Mouse (Mus musculus) layer of hippocampus, postnatal 36 days (tissue): ENCODE data around the gene Pax6. TPM values are rescaled to one million over a fixed set of nuclear protein-coding genes. Genes with fewer than 3 reads are reported as not detected.

Source experiments
- DNase-seq, 2 experiments: peaks; one replicate each; pipeline ENCODE4 v3.0.0; 2022
- total RNA-seq, 2 experiments: library from RNA; stranded (reverse); gene quantifications; 2 replicates each; pipeline ENCODE4 v1.2.3; 2021

The Pax6 gene
- total RNA-seq, 2 experiments from 2014 or later = 8.9 to 9.4 TPM

DNA sequence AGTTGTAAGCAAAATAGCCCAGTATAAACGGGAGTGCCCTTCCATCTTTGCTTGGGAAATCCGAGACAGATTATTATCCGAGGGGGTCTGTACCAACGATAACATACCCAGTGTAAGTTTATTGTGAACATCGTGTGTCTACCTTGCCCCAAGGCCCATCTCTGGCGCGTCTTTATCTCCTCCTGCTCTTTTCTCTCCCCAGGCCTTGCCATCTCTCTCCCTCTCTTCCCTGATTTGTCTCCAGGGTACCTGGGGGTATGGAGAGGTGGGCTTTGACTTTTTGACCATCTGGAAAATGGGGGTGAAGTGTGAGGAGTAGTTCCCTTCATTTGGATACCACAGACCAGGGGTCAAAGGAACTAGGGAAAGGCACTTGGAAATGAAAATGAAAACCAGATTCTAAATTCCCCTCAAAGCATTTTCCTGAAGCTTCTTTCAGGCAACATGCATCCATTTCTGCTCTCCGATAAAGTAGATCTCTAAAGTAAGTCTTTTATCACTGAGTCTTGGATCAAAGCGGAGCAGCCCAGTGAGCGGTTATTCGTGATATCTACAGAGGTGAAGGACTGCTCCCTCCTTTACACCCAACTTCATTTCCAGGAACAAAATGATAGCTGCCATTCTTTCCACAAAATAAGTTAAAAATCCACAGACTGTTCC, 16.4 kb downstream of the Pax6 start:
- no peak for DNase-seq

DNA sequence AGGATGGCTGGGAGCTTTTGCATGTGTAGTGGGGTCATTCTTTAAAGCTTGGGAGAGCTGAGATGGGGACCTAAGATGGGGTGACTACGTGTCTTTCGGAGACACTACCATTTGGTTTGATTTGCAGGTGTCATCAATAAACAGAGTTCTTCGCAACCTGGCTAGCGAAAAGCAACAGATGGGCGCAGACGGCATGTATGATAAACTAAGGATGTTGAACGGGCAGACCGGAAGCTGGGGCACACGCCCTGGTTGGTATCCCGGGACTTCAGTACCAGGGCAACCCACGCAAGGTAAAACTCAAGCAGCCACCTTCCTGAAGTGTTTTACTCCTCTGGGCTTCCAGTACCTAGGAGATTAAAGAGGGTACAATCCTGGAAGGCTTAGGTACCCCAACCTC, 17.0 kb downstream of the Pax6 start:
- DNase-seq = no peak

DNA sequence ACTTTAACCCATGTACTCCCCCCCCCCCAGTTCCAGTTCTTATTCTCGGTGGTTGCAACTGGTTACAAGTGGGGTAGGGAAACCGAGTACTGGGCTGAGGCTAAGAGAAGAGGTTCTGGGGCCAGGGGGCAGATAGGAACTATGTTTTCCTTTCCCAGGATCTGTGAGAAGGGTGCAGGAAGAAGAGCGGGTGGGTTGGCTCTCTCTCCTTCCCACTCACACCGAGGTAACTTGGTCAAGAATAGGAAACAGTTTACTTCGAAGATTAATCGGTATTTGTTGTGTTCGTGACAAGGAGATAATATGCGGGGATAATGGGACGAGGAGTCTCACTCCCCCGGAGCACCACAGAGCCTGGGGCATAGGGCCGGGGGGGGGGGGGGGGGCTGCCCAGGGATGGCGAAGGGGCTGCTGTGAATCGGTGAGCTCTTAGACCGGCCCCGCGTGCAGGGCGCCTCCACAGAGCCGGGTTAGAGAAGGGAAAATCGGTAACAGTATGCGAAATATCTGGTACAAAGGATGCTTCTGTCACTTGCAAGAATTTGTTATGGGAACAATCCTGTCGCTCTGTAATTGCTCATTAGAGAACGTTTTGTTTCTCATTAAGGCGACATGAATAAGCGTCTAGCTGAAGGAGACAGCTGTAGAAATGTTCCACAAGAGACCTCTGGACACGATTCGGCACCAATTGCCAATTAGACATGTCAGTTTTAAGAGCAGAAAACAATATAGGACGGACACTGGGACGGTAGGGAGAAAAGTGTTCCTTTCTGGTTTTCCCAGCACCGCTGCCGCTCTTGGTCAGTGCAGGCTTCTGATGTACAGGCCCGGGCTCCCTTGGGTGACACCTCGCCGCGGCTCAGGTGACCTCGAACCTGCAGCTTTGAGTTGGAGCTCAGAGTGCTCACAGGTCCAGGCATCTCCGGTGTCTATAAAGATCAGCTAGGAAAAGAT, 17.9 kb downstream of the Pax6 start:
- no peak for DNase-seq

DNA sequence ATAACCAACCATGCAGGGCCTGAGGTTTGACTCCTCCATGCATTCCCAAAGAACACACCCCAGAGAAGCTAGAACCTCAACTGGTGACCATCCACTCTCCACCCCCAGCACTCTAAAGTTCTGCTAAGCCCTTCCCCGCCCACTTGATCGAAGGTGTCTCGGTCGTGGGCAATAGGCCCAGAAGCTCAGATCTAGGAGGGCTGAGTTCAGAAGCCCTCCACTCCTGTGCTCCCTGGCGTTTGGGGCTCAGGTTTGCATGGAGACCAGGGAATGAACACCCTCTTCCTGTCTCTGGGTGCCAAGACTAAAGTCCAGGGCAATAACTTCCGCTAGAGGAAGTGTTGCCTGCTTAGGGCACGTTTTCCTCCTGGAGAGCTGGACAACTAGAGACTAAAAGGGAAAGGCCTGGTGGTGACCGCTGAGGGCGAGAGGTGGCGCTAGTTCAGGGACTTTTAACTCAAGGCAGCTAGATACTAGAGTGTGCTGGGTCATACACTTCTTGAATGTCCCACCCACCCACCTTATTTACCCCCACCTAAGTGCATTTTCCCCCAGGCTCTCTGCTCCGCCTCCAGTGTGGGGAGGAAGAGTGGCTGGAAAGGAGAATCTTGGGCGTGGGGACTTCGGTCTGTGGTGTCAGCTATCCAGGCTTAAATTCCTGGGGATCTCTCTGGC, 18.8 kb downstream of the Pax6 start:
- no peak for DNase-seq

DNA sequence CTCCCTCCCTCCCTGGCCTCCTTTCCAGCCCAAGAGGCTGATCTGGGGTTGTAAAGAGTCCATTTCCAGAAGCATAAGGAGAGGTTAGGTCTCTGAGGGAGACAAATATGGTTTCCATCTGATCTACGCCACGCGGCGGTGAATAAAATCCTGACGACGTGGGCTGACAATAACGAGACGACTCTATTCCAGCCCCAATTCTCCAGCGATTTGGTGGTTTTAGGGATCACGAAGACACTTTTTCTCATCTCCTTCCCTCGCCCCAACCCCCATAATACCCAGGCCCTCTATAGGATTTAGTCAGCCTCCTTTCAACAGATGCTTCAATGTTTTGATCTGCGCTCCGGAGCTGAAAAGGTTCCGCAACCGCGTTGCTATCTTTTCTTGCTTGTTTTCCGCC, 19.3 kb downstream of the Pax6 start:
- no peak for DNase-seq

DNA sequence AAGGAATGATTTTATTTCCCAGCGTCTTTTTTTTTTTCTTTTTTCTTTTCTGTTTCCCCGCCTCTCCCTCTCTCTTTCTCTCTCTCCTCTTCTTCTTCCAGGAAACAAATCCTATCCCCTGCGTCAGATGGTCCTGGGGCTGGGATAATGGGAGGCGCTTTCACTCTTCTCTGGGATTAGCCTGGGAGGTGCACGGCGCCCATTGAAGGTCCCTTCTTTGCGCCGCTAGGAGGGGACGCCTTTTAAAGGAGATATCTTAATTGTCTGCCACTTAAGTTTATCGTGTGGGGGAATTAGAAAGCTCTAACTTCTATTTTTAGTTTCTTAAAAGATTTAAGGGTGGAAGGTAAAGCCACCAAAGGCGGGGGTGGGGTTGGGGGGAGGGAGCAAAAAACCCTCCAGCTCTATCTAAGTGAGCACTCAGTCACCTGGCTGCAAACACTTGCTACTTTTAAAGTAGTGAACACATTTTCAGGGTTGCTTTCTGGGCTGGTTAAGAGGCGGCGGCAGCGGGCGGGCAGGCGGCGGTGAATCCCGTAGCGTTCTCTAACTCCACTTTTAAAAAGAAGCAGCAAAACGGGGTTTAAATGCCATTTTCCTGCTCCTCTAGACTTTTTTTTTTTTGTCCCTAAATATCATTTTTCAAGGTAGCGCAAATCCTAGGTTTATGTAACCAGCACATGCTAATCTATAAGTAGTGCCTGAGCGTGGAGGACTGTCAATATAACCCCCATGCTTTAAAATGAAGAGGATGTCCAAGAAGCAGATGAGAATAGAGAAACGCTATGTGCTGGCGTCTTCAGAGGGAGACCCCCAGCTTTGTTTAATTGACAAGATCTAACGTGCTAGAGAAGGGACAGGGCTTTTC, 20.0 kb downstream of the Pax6 start:
- DNase-seq = no peak

DNA sequence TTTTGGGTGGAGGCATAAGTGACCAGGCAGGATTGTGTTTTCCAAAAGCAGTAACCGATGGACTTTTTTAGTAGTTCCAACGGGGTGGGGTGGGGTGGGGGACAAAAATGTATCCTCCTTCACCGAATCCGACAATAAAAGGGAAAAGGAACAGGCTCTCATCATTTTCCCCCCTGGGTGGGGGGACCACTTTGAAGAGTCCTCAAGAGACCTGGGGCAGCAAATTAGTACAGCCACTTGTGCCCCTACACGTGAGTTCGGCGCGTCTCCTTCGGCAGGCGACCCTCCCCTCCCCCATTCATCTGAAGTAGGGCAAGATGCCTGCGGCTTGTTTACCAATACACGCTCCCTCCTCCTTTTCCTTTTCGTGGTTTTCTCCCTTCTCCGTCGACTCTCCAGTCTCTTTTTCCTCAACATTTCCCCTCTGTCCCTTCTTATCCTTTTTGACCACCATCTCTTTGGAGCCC, 20.6 kb downstream of the Pax6 start:
- no peak for DNase-seq

DNA sequence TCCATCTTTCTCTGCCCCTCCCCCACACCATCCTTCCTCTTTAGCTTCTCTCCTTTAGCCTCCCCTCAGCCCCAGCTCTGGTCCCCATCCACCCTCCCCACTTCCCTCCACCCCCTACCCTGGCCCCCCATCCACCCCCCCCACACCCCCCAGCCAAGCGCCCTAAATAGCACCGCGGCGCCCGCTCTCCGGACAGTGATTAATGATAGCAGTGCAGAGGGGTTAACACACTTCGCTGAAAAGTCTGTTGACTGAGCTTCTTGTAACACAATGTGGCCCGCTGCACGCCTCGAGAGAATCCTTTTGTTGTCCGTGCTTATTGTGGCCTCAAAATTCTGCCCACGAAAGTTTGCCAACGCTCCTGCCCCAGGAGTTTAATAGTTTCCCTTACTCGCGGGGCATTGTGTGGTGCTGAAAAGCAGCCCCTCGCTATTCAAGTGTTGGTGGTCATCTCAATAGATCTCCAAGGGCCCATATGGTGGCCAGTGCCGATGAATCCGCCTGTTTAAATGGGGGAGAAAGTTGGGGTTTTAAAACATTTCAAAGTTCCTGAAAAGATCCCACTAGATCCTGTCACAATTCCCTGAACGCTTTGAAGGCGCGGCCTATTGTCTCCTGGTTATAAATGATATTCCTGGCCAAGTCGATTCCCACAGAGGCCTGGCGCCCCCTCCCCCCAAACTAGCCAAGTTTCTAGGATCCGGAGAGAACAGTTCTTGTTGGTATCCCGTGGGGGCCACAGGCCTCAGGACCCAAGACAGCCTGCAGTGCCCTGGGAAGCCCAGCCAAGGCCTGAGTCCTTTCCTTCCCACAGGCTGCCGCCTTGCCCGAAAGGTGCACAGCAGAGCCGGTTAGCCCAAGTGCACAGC, 21.3 kb downstream of the Pax6 start:
- DNase-seq = no peak

DNA sequence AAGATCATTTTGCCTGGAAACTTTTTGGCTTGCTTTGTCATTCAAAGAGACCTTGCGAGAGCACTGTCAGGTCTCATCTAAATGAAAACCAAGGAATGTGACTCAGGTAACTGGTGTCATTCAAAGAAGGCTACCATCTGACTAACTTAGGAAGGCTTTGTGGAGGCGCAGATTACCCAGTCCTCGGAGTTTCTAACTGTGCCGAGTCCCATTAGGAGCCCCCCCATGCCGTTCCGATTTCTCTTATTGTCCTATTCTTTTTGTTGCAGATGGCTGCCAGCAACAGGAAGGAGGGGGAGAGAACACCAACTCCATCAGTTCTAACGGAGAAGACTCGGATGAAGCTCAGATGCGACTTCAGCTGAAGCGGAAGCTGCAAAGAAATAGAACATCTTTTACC, 22.6 kb downstream of the Pax6 start:
- DNase-seq = no peak

DNA sequence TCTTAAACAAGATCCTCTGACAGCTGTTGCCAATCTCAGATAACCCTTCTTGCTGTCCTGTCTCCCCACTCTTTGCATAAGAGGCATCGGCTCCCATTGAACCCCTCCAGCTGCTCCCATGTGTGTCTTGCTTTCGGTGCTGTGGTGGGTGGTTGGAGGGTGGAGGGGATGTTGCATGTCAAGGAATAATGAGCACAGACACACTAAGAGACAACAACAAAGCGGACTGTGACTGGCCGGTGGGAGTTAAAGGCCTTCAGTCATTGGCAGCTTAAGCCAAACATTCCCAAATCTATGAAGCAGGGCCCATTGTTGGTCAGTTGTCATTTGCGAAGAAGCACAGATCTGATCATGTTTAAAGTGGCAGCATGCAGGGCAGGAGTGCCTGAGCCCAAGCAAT, 29.0 kb downstream of the Pax6 start:
- no peak for DNase-seq

DNA sequence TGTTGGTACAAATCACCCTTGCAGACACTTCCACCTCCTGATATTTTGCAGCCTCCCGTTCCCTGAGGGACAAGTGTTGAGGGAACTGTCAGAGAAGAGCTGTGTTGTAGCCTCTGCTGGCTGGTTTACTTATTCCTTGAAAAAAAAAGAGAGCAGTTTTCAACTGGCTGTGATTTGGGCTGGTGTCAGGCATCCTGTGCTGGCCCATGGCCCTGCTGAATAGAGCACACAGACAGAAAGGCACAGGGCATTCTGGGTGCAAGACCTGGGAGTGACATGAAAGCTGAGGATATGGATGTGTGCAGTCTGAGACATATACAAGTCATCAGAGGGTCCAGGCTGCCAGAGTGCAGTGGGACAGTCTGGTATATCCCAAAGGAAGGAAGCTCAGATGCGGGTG, 29.9 kb downstream of the Pax6 start:
- DNase-seq = no peak

DNA sequence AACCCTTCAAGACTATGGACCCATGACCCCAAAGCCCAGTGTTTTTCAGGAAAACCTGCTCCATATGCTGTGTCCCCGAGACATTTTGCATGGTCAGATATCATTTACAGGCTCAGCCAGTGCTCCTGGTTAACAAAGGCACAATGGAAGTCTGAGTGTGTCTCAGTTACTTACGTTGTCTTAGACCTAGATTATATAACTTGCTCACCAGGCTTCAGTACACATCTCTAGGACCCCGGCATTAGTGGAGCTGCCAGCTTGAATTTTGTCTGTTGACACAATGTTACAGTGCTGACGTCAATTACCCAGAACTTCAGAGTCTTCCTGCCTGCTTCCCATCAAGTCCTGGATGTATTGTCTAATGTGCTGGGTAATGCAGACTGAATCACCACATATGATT, 33.1 kb downstream of the Pax6 start:
- DNase-seq = no peak

DNA sequence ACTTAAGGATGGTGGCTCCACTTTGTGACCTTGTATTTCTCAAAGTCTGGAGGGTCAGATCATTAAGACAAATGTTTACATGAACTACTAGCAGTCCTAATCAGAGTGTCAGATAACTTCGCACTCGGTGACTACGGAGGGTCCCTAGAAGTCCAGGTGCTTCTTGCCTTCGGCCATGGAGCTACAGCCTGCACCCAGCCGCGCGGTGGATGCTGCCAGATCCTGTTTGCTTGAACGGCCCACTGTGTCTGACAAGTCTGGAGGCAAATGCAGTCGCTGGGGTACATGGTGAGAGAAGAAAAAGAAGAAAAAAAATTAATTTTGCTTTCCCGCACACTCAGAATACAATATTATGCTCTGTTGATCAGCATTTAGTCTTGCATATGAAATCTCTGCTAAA, 33.9 kb downstream of the Pax6 start:
- no peak for DNase-seq

DNA sequence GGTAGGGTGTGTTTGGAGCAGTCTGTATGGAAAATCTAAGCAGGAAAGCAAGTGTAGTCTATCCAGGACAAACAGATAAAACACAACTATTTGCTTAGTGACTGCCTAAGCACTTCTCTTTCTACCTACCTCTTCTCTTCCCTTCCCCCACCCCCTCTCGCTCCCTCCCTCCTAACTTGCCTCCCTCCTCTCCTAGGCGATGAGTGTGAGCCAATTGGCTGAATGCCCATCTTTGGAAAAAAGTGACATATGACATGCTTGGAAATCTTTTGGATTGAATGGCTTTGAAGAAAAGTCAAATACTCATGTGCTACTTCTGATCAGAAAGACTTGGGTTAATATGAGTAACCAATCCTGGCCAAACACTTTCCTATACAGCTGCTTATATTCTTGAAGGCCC, 36.6 kb downstream of the Pax6 start:
- no peak for DNase-seq

DNA sequence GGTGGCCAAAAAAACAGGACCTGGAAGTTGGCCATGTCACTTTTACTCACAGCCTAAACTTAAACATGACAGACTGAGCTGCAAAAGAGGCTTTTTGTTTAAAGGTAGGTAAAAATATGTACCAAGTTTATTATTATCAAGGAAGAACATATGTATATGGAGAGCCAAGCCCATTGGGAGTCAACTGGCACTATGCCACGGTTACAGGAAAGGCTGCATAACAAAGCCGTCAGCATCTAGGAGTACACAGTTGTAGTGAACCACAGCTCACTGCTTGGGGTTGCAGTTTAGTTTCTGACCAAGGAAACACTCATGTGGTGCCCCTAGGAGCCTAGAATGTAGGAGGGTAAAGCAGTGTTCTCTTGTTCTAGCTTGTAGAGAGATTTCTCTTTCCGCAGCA, 40.4 kb downstream of the Pax6 start:
- DNase-seq = no peak

DNA sequence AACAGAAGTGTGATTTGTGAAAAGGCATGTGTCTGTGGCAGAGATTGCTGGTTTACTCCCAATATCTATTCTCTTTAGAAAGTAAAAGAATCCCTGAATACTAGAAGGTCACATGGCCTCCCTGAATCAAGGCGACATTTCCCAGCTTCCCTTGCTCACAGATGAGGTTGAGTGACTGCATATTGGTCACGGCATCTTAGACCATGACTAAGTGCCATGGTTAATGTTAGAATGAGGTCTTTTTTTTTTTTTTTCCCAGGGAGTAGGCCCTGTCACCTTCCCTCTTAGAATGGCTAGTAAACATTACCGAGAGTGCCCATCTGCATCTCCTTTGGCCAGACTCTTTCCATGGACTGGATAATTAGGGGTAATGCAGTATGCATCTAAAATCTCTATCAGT, 41.8 kb downstream of the Pax6 start:
- DNase-seq = no peak

DNA sequence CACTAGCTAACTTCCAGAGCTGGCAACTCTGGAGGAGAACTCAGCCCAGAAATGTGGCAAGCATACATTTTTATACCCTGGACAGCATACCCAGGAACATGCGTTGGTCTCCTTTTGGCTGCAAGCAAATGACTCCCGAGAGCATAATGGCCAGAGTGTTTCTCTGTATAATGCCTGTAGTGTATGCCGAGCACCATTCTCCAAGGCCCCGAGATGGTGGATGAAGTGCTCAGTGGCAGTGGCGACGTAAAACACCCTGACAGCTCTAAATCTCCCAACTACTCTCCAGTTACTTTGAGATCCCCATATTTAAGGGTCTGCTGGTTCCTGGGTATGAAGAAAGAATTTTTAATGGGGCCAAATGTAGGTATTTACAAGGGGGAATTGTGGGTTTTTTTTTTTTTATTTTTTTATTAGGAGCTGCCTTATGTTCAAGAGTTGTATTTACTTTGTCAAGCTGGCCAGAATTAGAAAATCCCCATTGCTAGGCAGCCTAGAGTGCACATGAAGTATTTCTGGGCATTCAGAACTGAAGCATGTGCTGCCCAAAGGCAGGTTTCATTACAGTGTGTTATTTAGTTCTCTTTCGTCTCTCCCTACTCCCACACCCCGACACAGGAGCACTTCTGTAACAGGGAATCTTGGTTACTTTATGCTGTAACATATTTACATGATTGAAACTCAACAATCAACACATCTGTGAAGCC, 46.9 kb downstream of the Pax6 start:
- peak in 1 of 2 experiments; percentile 10 for DNase-seq

DNA sequence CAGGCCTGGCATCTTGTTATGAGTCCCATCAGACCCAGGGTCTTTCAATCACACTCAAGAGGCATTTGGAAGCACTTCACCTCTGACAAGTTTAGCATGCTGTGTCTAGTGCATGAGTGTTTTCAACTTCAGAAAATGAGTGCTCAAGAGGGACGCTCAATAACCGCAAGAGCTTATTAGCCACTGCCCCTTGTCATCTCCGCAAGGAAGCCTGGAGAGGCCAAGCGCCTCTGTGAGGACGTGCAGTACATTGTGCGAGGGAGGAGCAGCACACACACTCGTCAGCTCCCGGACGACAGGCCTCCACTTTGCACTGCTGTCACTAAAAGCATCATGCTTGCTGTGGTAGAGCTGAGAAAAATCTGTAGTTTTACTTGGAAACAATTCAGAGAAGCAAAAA, 58.0 kb downstream of the Pax6 start:
- DNase-seq = no peak

DNA sequence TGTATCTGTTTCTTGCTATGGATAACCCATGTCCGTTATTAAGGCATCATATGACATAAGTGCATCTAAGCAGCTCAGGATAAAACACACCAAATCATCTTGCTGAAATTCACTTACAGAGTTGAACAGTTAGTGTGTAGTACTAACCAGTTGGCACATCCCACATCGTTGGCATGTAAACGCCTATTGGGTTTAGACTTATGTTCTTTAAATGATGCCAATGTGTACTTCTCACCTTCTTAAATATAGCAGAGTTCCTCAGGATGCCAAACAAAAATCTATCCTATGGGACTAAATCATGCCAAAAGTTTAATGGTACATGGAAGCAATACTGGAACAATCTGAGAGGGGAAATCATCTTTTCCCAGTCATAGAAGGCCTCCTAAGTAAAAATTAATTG, 62.0 kb downstream of the Pax6 start:
- no peak for DNase-seq

DNA sequence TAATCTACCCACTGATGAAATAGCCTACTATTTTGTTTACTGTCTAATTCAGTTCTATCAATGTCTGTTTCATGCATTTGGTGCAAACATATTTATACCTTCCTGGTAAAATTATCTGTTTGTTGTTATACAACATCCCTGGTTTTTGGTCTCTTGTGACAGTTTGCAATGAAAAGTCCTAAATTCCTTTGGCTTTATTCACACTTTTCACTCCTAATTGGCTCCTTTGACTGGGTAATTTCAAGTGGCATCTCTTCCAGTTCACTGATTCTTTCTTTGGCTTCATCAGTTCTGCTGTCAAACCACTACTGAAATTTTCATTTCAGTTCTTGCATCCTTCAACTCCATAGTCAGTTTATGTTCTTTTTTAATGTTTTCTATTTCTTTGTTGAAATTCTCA, 67.5 kb downstream of the Pax6 start:
- DNase-seq = no peak

DNA sequence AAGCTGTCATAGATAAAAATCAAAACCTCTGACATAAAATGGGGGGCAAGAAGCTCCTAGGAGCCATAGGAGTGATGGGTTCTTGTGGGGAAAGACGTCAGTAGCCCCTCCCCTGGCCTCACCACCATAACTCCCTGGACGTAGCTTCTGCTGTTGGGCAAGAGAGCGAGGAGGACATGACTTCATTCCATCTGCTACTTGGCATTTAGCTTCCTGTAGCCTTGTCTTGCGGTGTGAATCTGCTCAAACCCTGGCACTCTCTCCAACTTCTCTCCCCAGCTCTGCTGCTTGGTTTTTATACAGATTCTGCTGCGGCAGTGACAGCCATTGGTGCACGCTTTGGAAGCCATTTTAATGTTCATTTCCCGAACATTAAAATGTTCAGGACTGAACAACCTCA, 78.2 kb downstream of the Pax6 start:
- DNase-seq = no peak
